Mouse (Mus musculus): Measurements from ENCODE around the gene Olfr1287. TPM values are rescaled to one million over a fixed set of nuclear protein-coding genes. Genes with fewer than 3 reads are reported as not detected.

Olfr1287 gene
- not detected in 2 replicates for polyA plus RNA-seq (2012; rRNA removed)

DNA sequence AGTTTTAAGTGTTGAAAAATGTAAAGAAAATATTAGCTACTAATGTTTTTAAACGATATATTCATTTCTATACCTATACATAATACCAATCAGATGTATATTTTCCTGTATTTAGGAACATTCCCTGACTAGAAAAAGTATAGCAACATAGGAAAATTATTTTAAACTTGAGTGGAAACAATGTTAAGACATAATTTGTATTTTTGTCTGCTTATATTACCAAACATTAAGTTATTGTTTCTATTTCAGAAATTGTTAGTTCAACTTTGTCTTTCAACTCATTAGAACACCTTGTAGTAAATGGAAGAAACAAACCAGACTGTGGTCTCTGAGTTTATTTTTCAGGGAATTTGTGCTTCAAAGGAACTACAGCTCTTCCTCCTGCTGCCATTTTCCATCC is at the start of gene Olfr1287:
Olfr1287 (plus strand) TSS at position 301 of the 400 bp plus-strand sequence.

GRCm38 (mm10) chr2:111422931-111423330 is 26.0 kb upstream of the Olfr1287 start, which contains the start of gene Olfr1286:
Olfr1286 (minus strand) TSS chr2:111423115.

GRCm38 (mm10) chr2:111473801-111474200 is 24.9 kb downstream of the Olfr1287 start, which contains the start of gene Olfr1288:
Olfr1288 (plus strand) TSS chr2:111474101.

DNA sequence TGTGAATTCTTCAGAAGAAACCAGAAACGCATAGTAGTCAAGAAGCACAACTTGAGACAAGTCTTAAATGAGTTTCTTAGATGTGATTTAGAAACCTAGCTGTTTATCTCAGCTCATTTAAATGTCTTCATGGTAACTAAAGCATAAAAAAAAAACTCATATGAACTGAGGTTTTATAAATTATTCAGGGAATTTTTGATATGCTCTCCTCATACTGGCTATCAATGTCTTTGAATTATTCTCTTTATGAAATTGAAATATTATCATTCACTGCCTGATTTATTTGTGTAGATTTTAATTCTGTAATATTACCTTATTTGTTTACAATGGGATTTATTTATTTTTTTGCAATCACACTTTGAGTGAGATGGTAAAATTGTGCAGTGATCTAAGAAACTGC is 31.6 kb downstream of the Olfr1287 start, which contains the start of gene Olfr1289:
Olfr1289 (plus strand) TSS at position 301 of the 400 bp plus-strand sequence.

GRCm38 (mm10) chr2:111493729-111494128 is 44.8 kb downstream of the Olfr1287 start, which contains the start of gene Olfr1290:
Olfr1290 (minus strand) TSS chr2:111493829.

GRCm38 (mm10) chr2:111496880-111497279 is 47.9 kb downstream of the Olfr1287 start, which contains the start of gene Olfr1291-ps1:
Olfr1291-ps1 (plus strand) TSS chr2:111497180.

Other genes starting within 250 kb of the Olfr1287 start
- not detected in 2 replicates for gene 4930430A15Rik, start 219.5 kb upstream of the Olfr1287 start, polyA plus RNA-seq (2012; rRNA removed)
- gene Olfr1275, start 213.9 kb upstream of the Olfr1287 start, polyA plus RNA-seq (2012; rRNA removed) = not detected in 2 replicates
- gene Olfr1276, start 194.6 kb upstream of the Olfr1287 start, polyA plus RNA-seq (2012; rRNA removed) = not detected in 2 replicates
- not detected in 2 replicates for gene Olfr1277, start 175.0 kb upstream of the Olfr1287 start, polyA plus RNA-seq (2012; rRNA removed)
- gene Olfr1278, start 159.0 kb upstream of the Olfr1287 start, polyA plus RNA-seq (2012; rRNA removed) = not detected in 2 replicates
- not detected in 2 replicates for gene Olfr1279, start 148.5 kb upstream of the Olfr1287 start, polyA plus RNA-seq (2012; rRNA removed)
- not detected in 2 replicates for gene Olfr1280, start 135.1 kb upstream of the Olfr1287 start, polyA plus RNA-seq (2012; rRNA removed)
- not detected in 2 replicates for gene Olfr1281, start 122.6 kb upstream of the Olfr1287 start, polyA plus RNA-seq (2012; rRNA removed)
- gene Olfr1282, start 113.1 kb upstream of the Olfr1287 start, polyA plus RNA-seq (2012; rRNA removed) = not detected in 2 replicates
- not detected in 2 replicates for gene Olfr1283, start 82.4 kb upstream of the Olfr1287 start, polyA plus RNA-seq (2012; rRNA removed)
- not detected in 2 replicates for gene Olfr1284, start 73.6 kb upstream of the Olfr1287 start, polyA plus RNA-seq (2012; rRNA removed)
- gene Olfr1286, start 26.0 kb upstream of the Olfr1287 start, polyA plus RNA-seq (2012; rRNA removed) = not detected in 2 replicates
- gene Olfr1288, start 25.0 kb downstream of the Olfr1287 start, polyA plus RNA-seq (2012; rRNA removed) = not detected in 2 replicates
- gene Olfr1289, start 31.7 kb downstream of the Olfr1287 start, polyA plus RNA-seq (2012; rRNA removed) = not detected in 2 replicates
- not detected in 2 replicates for gene Olfr1290, start 44.7 kb downstream of the Olfr1287 start, polyA plus RNA-seq (2012; rRNA removed)
- not detected in 2 replicates for gene Olfr1291-ps1, start 48.0 kb downstream of the Olfr1287 start, polyA plus RNA-seq (2012; rRNA removed)
- gene Olfr1293-ps, start 76.1 kb downstream of the Olfr1287 start, polyA plus RNA-seq (2012; rRNA removed) = not detected in 2 replicates
- not detected in 2 replicates for gene Olfr1294, start 91.1 kb downstream of the Olfr1287 start, polyA plus RNA-seq (2012; rRNA removed)
- gene Olfr1295, start 120.5 kb downstream of the Olfr1287 start, polyA plus RNA-seq (2012; rRNA removed) = not detected in 2 replicates
- not detected in 2 replicates for gene Olfr1297, start 177.4 kb downstream of the Olfr1287 start, polyA plus RNA-seq (2012; rRNA removed)
- gene Olfr1298, start 200.1 kb downstream of the Olfr1287 start, polyA plus RNA-seq (2012; rRNA removed) = not detected in 2 replicates
- gene Olfr1299, start 212.3 kb downstream of the Olfr1287 start, polyA plus RNA-seq (2012; rRNA removed) = not detected in 2 replicates

Measured in stomach, adult 2 months (tissue).